Mouse (Mus musculus) embryonic fibroblast, embryonic 13.5 days (primary cell): ENCODE measurements around the gene Arhgdib. TPM values are rescaled to one million over a fixed set of nuclear protein-coding genes. Genes with fewer than 3 reads are reported as not detected.
"Not testable (repeated sequence)": the region's sequence is repeated elsewhere in the genome, so short reads cannot be mapped to it uniquely, and the experiment has no call there.

Experiments used
- H3K27ac ChIP-seq: 2 replicates; pipeline ENCODE4 v1.5.1; 2012; ENCODE audit warnings: low read length, control low read depth, inconsistent platforms; ENCODE audit not compliant: insufficient read depth
- H3K4me1 ChIP-seq: 2 replicates; pipeline ENCODE4 v1.6.1; 2011; ENCODE audit warnings: low read length; ENCODE audit not compliant: control insufficient read depth, insufficient read depth
- H3K4me3 ChIP-seq: 2 replicates; pipeline ENCODE4 v1.5.1; 2011; ENCODE audit warnings: mild to moderate bottlenecking, control low read depth, low read length; ENCODE audit not compliant: insufficient read depth
- CTCF ChIP-seq: IDR thresholded peaks from 2 replicates; pipeline ENCODE4 v1.5.1; 2011; ENCODE audit warnings: mild to moderate bottlenecking, control low read depth, low read length, moderate library complexity, borderline replicate concordance; ENCODE audit not compliant: insufficient read depth
- POLR2A ChIP-seq: IDR thresholded peaks from 2 replicates; pipeline ENCODE4 v1.6.1; 2011; ENCODE audit warnings: low read depth, mild to moderate bottlenecking, control low read depth, low read length, moderate library complexity
- polyA plus RNA-seq: library from polyadenylated mRNA; stranded (reverse); fragments of >200 nt; gene quantifications from 2 replicates; pipeline ENCODE4 v1.2.4, GENCODE M21; 2011; ENCODE audit warnings: low read depth; ENCODE audit not compliant: missing spikeins, insufficient read length

The Arhgdib gene
- polyA plus RNA-seq, 1 experiment, result 221 TPM

- H3K4me1 ChIP-seq, result peaks cover 24% of the 10 kb centered on the region
- no peak overlapping the region for H3K4me3 ChIP-seq
- TF ChIP-seq CTCF (no peak), POLR2A (peak; percentile 14; the same call in 1 of the 2 replicates)
- H3K27ac ChIP-seq, result peak overlapping the region; percentile 99
These were observed 43.9 kb downstream of the Arhgdib start for GRCm38 (mm10) chr6:136897789-136898188.

- H3K4me3 ChIP-seq, result no peak overlapping the region
- H3K4me1 ChIP-seq, result peaks cover 19% of the 10 kb centered on the region
- no peak for TF ChIP-seq CTCF
- no peak for TF ChIP-seq POLR2A
- peak overlapping the region; percentile 66 for H3K27ac ChIP-seq
These were observed 47.0 kb downstream of the Arhgdib start for GRCm38 (mm10) chr6:136894532-136895339.

GRCm38 (mm10) chr6:136892002-136892401 is 49.7 kb downstream of the Arhgdib start:
- H3K4me1 ChIP-seq, result peaks cover 12% of the 10 kb centered on the region
- no peak overlapping the region for H3K4me3 ChIP-seq
- no peak for TF ChIP-seq POLR2A
- no peak for TF ChIP-seq CTCF
- no peak overlapping the region for H3K27ac ChIP-seq

GRCm38 (mm10) chr6:136889554-136889953 is 52.1 kb downstream of the Arhgdib start:
- Histone ChIP-seq H3K27ac (no peak overlapping the region), H3K4me1 (peaks cover 2% of the 10 kb centered on the region; the same call in 1 of the 2 replicates), H3K4me3 (no peak overlapping the region)
- no peak for TF ChIP-seq POLR2A
- no peak for TF ChIP-seq CTCF

- Histone ChIP-seq H3K27ac (no peak overlapping the region), H3K4me3 (no peak overlapping the region), H3K4me1 (peaks cover 2% of the 10 kb centered on the region; the same call in 1 of the 2 replicates)
- TF ChIP-seq CTCF (no peak), POLR2A (no peak)
These were observed 52.6 kb downstream of the Arhgdib start for GRCm38 (mm10) chr6:136889067-136889466.

GRCm38 (mm10) chr6:136887854-136888253 is 53.8 kb downstream of the Arhgdib start:
- H3K27ac ChIP-seq, result 0 out of 2 replicates have a peak overlapping the region, but pooled peaks have one; percentile 30
- TF ChIP-seq POLR2A (no peak), CTCF (no peak)
- H3K4me3 ChIP-seq, result no peak overlapping the region
- peaks cover 2% of the 10 kb centered on the region; the same call in 1 of the 2 replicates for H3K4me1 ChIP-seq

- H3K27ac ChIP-seq, H3K4me1 ChIP-seq, H3K4me3 ChIP-seq: not testable (repeated sequence)
These were observed 56.9 kb downstream of the Arhgdib start for GRCm38 (mm10) chr6:136884766-136885165.

- Histone ChIP-seq H3K4me3 (no peak overlapping the region), H3K27ac (no peak overlapping the region), H3K4me1 (peaks cover 2% of the 10 kb centered on the region; the same call in 1 of the 2 replicates)
- TF ChIP-seq CTCF (no peak), POLR2A (no peak)
These were observed 57.7 kb downstream of the Arhgdib start for GRCm38 (mm10) chr6:136883961-136884360.

- no peak overlapping the region for H3K27ac ChIP-seq
These were observed 58.2 kb downstream of the Arhgdib start for GRCm38 (mm10) chr6:136883431-136883915.

GRCm38 (mm10) chr6:136881678-136882077 is 60.0 kb downstream of the Arhgdib start:
- Histone ChIP-seq H3K27ac (peak overlapping the region; percentile 69), H3K4me1 (peaks cover 2% of the 10 kb centered on the region; the same call in 1 of the 2 replicates), H3K4me3 (no peak overlapping the region)
- TF ChIP-seq CTCF (no peak), POLR2A (no peak)

More at GRCm38 (mm10) chr6:136883431-136883915, 58.2 kb downstream of the Arhgdib start:
- peaks cover 2% of the 10 kb centered on the region; the same call in 1 of the 2 replicates for H3K4me1 ChIP-seq
- H3K4me3 ChIP-seq, result no peak overlapping the region
- TF ChIP-seq POLR2A (no peak), CTCF (no peak)
